Mouse (Mus musculus) embryonic fibroblast, embryonic 13.5 days (primary cell): ENCODE results near the gene Gm20852. TPM values are rescaled to one million over a fixed set of nuclear protein-coding genes. Genes with fewer than 3 reads are reported as not detected.
"Not testable (repeated sequence)": the region's sequence is repeated elsewhere in the genome, so short reads cannot be mapped to it uniquely, and the experiment has no call there.

Source experiments
- H3K27ac ChIP-seq: 2 replicates; pipeline ENCODE4 v1.5.1; 2012; ENCODE audit warnings: low read length, control low read depth, inconsistent platforms; ENCODE audit not compliant: insufficient read depth
- H3K4me1 ChIP-seq: 2 replicates; pipeline ENCODE4 v1.6.1; 2011; ENCODE audit warnings: low read length; ENCODE audit not compliant: control insufficient read depth, insufficient read depth
- H3K4me3 ChIP-seq: 2 replicates; pipeline ENCODE4 v1.5.1; 2011; ENCODE audit warnings: mild to moderate bottlenecking, control low read depth, low read length; ENCODE audit not compliant: insufficient read depth
- polyA plus RNA-seq: library from polyadenylated mRNA; stranded (reverse); fragments of >200 nt; gene quantifications from 2 replicates; pipeline ENCODE4 v1.2.4, GENCODE M21; 2011; ENCODE audit warnings: low read depth; ENCODE audit not compliant: missing spikeins, insufficient read length

The Gm20852 gene
- polyA plus RNA-seq, result not detected in 2 replicates

DNA sequence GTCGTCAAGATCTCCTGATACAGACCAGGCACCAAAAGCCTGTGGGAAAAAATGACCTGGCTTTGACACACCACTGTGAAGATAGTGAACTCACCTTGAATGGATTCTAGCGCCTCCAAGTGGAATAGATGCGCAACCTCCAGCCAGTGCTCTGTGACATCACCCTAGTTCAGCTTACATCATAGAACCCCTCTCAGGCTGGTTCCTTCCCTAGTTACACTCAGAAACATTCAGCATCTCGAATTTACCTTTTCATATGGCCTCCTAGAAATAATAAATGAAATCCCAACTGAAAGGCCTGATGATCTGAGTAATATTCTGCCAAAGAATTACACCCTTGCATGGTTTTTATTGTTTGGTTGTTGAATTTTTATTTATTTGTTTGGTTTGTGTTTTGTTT, at the start of gene Gm20852:
Gene Gm20852, minus strand, starts transcription at position 101 of the 400 bp plus-strand sequence.
- H3K4me1 ChIP-seq, H3K27ac ChIP-seq: not testable (repeated sequence)

More for the DNA sequence above, at the start of gene Gm20852:
- not testable (repeated sequence) for H3K4me3 ChIP-seq
